In the genomic region with DNA sequence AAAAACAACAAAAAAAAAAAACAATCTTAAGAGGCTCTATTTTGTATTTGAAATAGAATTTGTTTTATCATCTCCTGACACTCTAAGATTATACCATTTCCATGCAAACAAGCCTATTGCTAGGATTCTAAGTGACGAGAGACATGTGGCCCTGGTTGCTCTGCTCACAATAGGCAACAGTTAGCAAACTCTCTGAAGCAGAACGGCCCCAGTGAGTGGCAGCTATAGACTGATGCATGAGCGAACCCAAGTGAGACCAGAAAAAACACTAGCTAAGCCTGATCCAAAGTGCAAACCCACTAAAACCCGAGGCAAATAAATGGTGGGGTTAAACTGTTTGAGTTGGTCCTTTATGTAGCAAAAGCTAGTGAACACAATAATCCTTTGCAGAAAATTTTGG, we compare ENCODE assay signal across 28 mouse cellular contexts.
"Had no signal": no experiment of that assay in that cellular context is flagged by ENCODE, and none has a peak within 500 bp of the region (broad histone marks: within the 10 kb centered on the region; RNA-seq: fewer than 3 reads in every experiment).

No protein-coding gene starts in this region.

- H3K27me3 ChIP-seq: heart, embryonic 13.5 days; heart, embryonic 15.5 days; hindbrain, embryonic 12.5 days; intestine, embryonic 15.5 days; kidney, embryonic 15.5 days; limb, embryonic 12.5 days; liver, embryonic 13.5 days; liver, embryonic 15.5 days had no signal

- H3K4me2 ChIP-seq: heart, embryonic 11.5 days; heart, embryonic 13.5 days; heart, embryonic 15.5 days; hindbrain, embryonic 12.5 days; hindbrain, embryonic 14.5 days; intestine, embryonic 15.5 days; kidney, embryonic 15.5 days; limb, embryonic 12.5 days; liver, embryonic 11.5 days; liver, embryonic 13.5 days; liver, embryonic 15.5 days had no signal

- H3K27ac ChIP-seq: gastrocnemius, adult 2 months; heart, adult 2 months; heart, embryonic 13.5 days; heart, embryonic 15.5 days; hindbrain, embryonic 10.5 days; hindbrain, embryonic 12.5 days; hindbrain, embryonic 14.5 days; intestine, embryonic 15.5 days; kidney, embryonic 15.5 days; layer of hippocampus, adult 2 months; left cerebral cortex, adult 2 months; limb, embryonic 10.5 days; limb, embryonic 12.5 days; liver, embryonic 13.5 days; liver, embryonic 15.5 days had no signal

- H3K9me3 ChIP-seq: heart, embryonic 13.5 days; heart, embryonic 15.5 days; hindbrain, embryonic 10.5 days; hindbrain, embryonic 12.5 days; intestine, embryonic 15.5 days; kidney, embryonic 15.5 days; limb, embryonic 10.5 days; limb, embryonic 12.5 days; liver, embryonic 13.5 days; liver, embryonic 15.5 days had no signal

- ATAC-seq: inflammation-experienced regulatory T-cells, adult 6 months; intestine, embryonic 15.5 days; intestine, postnatal 0 days; liver, postnatal 0 days had no signal

- H3K9ac ChIP-seq: heart, embryonic 13.5 days; heart, embryonic 15.5 days; hindbrain, embryonic 12.5 days; hindbrain, embryonic 14.5 days; intestine, embryonic 15.5 days; kidney, embryonic 15.5 days; limb, embryonic 12.5 days; liver, embryonic 13.5 days; liver, embryonic 15.5 days; liver, postnatal 0 days had no signal

- H3K4me1 ChIP-seq: heart, embryonic 13.5 days; heart, embryonic 15.5 days; hindbrain, embryonic 10.5 days; hindbrain, embryonic 12.5 days; intestine, embryonic 15.5 days; kidney, embryonic 15.5 days; limb, embryonic 10.5 days; liver, embryonic 13.5 days; liver, embryonic 15.5 days had no signal

- H3K36me3 ChIP-seq: heart, embryonic 13.5 days; heart, embryonic 15.5 days; hindbrain, embryonic 10.5 days; hindbrain, embryonic 12.5 days; intestine, embryonic 15.5 days; kidney, embryonic 15.5 days; limb, embryonic 10.5 days; limb, embryonic 12.5 days; liver, embryonic 13.5 days; liver, embryonic 15.5 days had no signal

- H3K4me3 ChIP-seq: gastrocnemius, adult 2 months; heart, adult 2 months; heart, embryonic 13.5 days; heart, embryonic 15.5 days; hindbrain, embryonic 10.5 days; hindbrain, embryonic 12.5 days; intestine, embryonic 15.5 days; kidney, embryonic 15.5 days; layer of hippocampus, adult 2 months; left cerebral cortex, adult 2 months; limb, embryonic 10.5 days; limb, embryonic 12.5 days; liver, embryonic 13.5 days; liver, embryonic 15.5 days had no signal

- DNase-seq: gastrocnemius, adult 2 months; gastrocnemius, postnatal 10 days; gastrocnemius, postnatal 25 days; heart, adult 2 months; heart, postnatal 4 days; kidney, adult 18-20 months; kidney, adult 8-10 months; kidney, postnatal 14 days; kidney, postnatal 4 days; liver; liver, embryonic 13.5 days; liver, postnatal 0 days had no signal
